Mouse (Mus musculus): Measurements from ENCODE around the gene Trem1.

Gene Trem1

DNA sequence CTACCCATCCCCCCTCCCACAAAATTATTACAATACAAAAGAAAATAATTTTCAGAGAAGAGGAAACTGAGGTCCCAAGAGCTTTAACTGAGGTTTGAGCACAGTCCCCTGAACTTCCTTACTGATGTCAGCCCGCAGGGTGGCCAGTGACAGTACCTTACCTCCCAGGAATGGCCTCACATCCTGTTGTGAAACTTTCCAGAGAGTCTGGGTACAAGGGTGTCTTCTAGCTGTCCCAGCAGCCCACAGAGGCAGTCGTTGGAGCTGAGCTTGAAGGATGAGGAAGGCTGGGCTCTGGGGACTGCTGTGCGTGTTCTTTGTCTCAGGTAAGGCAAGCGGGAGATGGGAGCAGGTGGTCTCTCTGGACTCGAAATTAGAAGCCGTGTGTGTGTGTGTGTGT lies at the start of gene Trem1:
Gene Trem1 (plus strand): TSS at position 251 of the 400 bp plus-strand sequence.
- no peak for DNase-seq

DNA sequence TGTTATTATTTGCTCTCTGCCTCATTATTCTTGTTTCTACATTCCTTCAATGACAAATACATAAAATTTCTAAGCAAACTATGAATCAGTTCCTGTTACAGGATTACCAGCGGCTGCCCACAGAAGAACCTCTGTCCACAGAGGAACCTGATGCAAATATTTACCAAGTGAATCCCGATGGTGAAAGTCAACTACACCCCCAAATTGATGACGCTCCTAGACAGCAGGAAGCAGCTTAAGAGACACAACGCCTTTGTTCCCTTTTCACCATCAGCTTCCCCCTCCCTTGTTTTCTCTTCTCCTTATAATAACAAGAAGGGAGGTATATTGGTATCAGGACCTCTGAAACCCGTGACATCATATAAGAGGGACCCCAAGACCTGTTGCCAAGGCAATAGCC lies 47.3 kb upstream of the Trem1 start:
- no peak for DNase-seq

DNA sequence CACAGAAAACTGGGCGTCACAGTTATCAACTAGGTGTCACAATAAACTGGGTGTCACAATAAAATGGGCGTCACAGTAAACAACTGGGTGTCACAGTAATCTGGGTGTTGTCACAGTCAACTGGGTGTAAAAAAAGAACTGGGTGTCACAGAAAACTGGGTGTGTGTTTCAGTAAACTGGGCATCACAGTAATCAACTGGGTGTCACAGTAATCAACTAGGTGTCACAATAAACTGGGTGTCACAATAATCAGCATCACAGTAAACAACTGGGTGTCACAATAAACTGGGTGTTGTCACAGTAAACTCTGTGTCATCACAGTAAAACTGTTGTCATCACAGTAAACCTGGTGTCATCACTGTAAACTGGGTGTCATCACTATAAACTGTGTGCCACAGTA lies 40.2 kb upstream of the Trem1 start:
- DNase-seq, result no peak

DNA sequence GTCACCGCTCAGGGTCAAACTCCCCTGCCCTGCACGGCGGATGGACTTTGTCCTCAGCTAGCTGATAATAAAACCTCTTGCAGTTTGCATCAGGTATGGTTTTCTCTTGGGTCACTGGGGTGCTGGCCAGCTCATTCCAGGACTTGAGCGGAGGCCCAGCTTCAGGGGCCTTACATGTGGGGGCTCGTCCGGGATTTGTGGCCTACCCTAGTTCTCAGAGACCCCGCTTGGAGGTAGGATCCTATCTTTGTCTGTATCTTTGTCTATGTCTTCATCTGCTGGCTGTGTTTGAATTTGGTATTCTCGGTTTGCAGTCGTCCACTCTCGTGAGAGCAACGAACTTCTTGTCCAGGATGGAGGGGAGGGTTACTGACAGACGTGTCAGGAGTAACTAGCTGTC lies 29.5 kb upstream of the Trem1 start:
- DNase-seq, result no peak

DNA sequence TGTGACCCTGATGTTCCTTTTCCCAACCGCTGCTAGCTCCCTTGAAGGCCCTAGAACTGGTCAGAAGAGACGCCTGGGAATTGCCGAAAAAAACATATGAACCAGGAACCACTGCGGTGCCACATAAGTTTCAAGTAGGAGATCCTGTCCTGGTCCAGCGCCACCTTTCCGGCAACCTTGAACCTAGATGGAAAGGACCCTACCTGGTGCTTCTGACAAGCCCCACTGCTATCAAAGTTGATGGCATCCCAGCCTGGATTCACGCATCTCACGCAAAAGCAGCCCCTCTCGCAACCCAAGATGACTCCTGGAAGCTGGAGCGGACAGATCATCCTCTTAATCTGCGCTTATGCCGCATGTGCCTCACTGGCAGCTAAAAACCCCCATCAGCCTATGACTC lies 20.0 kb upstream of the Trem1 start:
- DNase-seq, result no peak

DNA sequence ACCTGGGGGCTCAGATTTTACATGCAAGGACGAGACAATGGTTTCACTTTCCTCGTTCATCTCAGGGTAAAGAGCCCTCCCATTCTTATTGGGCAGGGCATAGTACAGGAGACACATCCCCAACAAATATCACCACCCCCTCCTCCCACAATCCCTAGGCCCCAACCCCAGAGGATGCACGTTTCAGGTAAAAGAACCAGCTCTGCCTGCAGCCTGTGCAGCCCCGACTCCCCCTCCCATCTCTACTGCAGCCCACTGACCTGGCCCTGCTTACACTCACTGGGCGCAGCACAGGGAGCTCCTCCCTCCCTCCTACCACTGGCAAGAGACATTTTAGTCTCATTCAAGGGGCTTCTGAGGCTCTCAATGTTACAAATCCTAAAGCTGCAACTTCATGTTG lies 19.1 kb upstream of the Trem1 start:
- DNase-seq, result no peak

DNA sequence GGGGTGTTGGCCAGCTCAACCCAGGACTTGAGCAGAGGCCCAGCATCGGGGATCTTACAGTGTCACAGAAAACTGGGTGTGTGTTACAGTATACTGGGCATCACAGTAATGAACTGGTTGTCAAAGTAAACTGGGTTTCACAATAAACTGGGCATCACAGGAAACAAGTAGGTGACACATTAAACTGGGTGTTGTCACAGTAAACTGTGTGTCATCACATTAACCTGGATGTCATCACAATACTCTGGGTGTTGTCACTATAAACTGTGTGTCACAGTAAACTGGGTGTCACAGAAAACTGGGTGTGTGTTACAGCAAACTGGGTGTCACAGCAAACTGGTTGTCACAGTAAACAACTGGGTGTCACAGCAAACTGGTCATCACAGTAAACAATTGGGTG lies 17.1 kb upstream of the Trem1 start:
- DNase-seq, result no peak

DNA sequence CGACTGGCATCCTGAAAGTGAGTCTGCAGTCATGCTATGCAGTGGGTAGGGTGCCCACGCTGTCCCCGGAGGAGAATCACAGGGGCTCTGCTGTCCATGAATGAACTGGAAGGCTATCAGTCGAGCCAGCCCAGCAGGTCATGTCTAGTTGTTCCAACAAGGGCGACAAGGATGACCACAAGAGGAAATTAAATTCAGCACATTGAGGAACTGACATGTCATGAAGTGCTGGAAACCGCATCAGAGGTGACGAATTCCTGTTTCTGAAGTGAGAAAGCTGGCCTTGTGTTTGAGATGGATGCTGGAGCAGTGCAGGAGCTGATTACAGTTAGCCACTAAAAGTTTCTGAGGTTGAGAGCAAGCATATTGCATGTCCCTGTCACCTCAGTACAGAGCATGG lies 1.9 kb upstream of the Trem1 start:
- no peak for DNase-seq

DNA sequence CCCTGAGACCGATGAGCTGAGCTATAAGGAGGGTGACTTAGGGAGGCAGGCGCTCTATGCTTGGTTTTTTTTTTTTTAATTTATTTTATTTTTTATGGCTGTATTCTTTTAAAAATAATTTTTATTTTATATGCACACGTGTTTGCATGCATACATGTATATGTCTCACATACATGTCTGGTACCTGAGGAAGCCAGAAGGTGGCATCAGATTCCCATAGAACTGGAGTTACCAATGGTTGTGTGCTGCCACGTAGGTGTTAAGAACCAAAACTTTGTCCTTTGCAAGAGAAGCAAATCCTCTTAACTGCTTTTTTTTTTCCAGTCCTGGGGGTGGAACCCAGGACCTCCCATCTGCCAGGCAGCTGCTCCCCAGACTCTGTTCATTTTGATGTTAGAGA lies 1.2 kb downstream of the Trem1 start:
- no peak for DNase-seq

DNA sequence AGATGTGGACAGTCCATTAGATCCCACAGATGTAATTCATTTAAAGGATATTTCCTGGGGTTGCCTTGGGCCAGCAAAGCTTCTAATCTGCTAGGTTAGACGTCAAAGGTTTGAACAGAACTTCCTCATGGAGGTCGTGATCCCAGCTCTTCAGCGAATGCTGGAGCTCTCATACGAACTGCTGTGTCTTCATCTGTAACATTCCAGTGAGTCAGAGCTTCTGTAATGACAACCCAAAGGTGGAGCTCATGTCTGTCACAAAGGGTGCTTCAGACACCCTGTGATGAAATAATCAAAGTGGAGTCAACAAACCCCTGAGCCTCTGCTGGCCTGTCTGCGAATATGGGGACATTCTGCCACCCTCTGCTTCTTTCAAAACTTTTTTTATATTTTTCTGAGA lies 2.0 kb downstream of the Trem1 start:
- DNase-seq, result no peak

DNA sequence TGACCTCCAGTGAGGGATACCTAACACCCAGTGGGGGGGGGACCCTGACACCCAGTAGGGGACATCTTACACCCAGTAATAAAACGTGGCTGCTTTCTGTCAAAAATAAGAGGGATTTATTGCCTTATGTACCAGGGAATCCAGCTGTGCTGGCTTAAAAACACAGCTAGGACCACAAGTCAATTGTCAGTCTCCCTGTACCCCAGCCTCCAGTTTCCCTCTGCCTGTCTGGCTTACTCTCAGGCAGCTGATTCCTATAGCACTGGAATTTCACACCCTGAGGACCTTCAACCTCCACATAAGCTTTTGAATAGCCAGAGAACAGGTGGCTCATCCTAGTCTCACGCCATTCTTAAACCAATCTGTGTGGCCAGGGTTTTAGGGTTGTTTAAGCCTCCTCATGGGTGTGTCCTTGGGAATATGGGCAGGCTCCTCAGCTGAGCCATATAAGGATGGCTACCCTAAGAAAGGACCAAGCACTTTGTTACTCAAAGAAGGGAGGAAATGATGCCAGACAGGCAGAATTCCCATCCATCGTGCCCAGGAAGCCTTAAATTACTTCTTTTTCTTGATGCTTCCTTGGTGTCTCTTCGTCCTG lies 3.3 kb downstream of the Trem1 start:
- DNase-seq, result no peak

DNA sequence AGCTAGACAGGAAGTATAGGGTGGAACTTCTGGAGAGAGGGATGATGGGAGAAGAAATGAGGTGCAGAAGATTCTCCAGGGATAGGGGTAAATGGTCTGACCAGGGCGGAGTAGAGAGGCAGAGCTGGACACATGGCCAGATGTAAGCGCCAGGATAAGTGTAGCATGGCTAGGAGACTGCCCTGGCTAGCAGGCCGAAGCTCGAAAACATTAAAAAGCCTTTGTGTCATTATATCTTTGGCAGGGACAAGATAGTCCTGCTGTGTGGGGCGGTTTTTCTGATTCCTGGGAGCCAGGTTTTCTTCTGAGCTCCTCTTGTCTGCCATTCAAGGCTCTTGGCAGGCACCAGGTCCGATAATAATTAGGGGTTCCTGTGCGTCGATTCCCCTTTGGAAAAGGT lies 5.1 kb downstream of the Trem1 start:
- DNase-seq, result no peak

DNA sequence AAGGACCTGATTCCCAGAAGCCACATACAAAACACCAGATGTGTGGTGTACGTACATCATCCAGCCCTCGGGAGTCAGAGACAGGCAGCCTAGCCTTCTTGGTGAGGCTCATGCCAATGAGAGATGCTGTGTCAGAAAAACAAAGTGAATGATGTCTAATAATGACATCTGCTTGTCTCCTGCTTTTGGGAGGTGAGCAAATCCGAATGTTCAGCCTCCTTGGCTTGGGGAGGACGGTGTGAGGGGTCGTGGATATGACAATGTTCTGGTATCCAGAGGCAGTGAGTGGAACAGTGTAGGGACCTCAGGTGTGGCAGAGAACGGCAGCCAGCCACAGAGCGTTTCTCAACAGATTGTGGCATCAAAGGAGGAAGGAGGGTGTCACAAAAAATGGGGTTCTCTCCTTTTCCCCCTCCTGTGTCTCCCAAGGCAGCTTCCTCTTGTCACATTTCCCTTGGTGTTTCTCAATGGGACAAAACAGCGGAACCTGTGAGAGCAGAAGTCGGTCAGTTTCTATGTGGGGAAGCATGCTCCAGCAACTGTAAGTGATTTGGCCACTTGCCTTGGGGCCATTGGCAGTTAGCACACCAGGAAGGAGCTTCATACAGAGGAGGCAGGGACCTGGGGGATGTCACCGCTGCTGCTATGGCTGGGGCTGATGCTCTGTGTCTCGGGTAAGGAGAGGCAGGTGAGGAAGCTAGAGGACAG lies 14.8 kb downstream of the Trem1 start, which contains the start of gene Trem3:
Gene Trem3 (plus strand): TSS at position 557 of the 708 bp plus-strand sequence.
- DNase-seq, result no peak

DNA sequence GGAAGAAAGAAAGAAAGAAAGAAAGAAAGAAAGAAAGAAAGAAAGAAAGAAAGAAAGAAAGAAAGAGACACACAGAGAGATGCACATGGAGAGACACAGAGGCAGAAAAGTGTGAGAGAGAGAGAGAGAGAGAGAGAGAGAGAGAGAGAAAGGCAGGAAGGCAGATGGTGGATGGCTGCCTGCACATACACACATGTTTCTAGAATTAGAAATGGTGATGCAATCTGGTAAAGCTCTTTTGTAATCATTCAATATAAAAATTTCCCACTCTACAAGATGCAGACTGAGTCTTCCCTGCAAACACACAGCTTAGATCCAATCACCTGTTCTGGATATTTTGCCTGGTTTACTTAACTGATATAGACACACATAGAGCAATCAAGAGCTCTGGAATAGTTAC lies 16.5 kb downstream of the Trem1 start:
- no peak for DNase-seq

DNA sequence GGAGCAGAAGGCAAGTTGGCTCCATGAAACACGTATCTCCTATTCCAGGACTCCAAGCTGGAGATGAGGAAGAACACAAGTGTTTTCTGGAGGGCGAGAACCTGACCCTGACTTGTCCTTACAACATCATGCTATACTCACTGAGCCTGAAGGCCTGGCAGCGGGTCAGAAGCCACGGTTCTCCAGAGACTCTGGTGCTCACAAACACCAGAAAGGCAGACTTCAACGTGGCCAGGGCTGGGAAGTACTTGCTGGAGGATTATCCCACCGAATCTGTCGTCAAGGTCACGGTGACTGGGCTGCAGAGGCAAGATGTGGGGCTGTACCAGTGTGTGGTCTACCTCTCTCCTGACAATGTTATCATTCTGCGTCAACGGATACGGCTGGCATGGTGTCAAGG lies 16.9 kb downstream of the Trem1 start:
- no peak for DNase-seq

DNA sequence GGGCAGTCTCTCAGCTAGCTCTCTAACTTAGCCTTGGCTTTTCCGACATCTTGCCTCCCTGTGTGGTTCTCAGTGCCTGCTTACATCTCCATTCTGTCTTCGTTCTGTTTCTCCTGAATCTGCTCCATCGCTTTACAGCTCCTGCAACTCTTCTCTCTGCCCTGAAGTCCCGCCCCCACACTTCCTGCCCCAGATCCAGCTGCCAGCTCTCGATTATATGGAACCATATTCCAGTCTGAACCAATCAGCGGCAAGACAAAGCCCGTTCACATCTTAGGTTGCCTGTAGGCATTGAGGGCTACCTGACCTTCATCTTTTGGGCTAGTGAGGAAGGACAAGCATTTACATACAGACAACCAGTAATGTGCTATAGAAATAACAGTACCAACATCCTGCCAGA lies 18.1 kb downstream of the Trem1 start:
- no peak for DNase-seq

DNA sequence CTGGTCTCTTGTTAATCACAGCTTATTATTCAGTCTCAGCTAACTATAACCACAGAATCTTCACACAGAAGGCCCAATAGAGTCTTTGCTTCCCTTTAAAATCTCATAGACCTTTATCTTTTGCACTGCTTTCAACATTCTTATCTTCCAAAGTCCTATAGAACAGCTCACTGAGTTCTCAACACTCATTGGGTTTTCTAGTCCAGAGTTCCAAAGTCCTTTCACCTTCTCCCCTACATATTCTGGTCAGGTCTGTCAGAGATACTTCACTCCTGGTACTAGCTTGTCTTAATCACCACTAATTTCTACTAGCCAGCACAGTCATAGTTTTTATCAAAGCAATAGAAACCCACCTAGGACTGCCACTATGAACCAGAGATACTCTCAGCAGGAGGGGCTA lies 24.0 kb downstream of the Trem1 start:
- DNase-seq, result no peak

DNA sequence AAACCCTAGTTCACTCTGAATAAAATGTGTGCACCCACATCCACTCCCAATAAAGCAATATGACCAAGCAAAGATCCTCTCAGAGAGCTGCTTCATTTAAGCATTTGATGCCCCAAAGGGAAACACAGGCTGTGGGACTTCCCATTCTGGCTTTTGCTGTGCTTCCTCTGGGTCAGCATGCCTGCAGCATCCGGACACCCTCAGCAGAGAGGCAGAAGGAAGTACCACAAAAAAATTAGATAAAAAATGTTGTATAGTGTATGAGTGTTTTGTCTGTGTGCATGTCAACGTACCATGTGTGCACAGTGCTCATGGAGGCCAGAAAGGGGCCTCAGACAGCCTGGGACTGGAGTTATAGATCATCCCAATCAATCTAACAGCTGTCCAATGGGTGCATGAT lies 29.3 kb downstream of the Trem1 start:
- DNase-seq, result no peak

DNA sequence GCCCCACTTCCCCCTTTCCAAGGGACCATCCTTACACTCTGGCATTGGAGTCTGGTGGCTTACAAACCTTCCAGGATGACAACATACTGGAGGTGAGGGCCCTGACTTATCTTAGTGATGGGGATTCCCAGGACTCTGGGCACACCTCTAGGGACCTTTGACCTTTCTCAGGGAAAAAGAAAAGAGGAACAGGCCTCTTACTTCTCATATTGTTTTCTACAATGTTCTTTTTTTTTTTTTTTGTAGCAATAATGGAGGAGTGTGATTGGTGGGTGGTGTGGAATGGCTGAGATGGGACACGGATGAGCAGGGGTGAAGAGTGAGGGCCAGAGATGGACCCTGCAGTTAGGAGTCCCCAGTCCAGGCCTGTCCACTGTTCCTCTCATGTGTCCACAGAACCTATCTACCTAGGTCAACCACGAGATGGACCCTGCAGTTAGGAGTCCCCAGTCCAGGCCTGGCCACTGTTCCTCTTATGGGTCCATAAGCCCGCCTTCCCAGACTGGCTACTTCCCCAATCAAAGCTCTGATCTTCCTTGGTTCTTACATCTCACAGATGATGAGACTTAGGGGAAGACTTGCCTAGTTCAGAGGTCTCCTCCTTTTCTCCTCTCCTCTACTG lies 31.3 kb downstream of the Trem1 start, which contains the start of gene Treml4:
Gene Treml4 (plus strand): TSS at position 555 of the 622 bp plus-strand sequence.
- no peak for DNase-seq

DNA sequence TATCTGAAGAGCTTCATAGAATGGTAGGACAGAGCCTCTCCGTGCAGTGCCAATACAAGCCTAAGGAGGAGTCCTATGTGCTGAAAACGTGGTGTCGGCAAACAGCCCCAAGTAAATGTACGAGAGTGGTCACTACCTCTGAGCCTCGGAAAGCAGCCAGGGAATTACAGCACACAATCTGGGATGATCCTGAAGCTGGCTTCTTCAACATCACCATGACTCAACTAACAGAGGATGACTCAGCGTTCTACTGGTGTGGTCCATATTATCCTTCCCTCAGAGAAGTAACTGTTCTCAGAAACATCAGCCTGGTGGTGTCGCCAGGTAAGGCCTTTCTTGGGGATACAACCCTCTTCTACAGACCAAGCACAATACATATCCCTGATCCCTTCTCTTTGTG lies 32.1 kb downstream of the Trem1 start:
- no peak for DNase-seq

DNA sequence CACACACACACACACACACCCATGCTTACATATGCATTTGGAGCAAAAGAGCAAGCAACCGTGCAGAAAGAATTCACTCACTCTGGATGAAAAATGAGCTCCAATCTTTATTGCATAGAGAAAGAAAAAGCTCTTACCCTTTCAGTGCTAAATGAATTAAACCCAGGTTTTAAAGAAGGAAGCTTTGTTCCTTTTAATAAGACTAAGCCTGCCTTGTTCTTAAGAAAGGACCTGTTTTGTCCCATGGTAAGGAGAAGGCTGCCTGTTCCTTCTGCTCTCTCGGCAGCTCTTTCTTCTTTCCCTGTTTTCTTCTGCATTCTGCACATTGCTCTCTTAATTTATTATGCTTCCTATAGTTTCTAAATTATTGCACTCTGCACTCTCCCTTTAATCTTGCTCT lies 33.6 kb downstream of the Trem1 start:
- DNase-seq, result no peak

DNA sequence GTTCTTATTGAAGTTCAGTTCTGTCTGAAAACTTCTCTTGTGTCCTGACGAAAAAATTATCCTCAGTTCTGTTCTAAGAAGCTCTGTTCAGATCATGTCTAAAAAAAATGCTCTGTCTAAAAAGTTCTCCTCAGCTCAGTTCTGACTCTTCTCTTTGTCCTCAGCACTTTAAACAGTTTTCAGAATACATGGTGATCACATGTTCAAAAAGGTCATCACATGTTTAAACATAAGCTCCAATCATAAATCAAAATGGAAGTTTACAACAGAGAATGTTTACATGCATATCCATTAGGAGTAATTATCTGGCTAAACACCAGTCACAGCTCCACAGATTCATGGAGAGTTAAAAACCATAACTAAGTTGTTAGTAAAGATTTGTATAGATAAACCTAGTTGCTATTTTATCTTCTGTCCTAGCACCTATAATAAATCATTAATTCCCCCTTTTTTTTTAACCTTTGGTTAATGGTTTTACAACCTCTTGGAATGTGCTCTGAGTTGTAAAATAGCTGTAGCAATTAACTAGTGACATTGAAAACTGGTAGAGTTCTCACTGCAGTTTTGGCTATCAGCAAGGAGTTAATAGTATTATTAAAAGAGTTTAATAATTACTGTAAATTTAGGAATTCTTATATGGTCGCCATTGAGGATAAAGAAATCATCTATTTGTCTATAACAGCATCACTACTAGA lies 34.2 kb downstream of the Trem1 start:
- DNase-seq, result no peak

DNA sequence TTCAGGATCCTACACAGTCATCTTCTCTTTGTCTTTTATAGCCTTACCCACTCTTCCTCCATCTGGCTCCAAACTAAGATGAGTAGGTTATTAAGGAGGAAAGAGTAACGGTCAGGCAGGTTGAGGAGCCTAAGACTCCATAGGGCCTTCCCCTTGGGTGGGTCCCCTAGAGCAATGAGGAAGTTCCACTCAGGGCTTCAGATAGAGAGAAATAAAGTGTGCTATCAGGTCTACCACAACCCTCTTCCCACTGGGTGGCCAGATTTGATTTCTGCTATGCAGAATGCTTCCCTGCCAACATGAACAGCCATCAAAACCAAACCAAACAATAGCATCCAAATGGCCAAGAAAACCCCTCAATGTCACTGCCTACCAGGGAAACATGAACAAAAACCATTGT lies 35.0 kb downstream of the Trem1 start:
- no peak for DNase-seq

DNA sequence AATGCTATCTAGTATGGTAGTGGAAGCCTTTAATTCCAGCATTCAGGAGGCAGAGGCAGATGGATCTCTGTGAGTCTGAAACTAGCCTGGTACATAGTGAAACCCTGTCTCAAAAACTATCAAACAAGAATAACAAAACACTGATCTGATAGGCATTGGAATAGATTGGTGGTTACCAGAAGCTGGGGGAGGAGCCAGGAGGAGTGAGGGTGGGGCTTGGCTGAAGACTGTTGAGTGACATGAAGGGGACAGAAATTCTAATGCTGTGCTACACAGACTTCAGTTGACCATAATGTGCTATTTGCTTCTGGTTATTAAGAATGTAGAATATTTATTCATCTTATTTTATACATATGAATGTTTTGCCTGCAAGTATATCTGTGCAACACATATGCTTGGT lies 35.7 kb downstream of the Trem1 start:
- DNase-seq, result no peak

Measured in cerebellum, adult 11-12 months (tissue).